Mouse (Mus musculus): ENCODE measurements around the gene Cdk17.

DNA sequence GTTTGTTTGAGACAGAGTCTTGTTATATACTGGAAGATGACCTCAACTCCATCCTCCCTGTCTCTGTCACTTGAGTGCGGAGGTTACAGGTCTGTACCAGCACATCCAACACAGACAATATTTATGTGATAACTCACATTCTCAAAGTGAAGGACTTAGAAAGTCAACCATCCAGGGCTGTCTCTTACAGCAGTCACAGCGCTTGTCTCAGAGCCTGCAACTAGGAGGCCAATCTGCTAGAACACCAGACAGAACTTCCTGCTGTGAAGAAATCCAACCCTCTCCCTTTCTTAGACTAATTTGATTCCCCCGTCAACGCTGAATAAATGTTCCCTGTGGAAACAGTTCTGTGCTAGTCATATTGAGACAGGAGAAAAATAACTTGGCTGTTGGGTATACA lies 37.4 kb upstream of the Cdk17 start:
- TF ChIP-seq GATA1 (IDR thresholded peaks at IDR 0.05; ENCODE audit: borderline replicate concordance, low read length) (no peak), FLI1 (IDR thresholded peaks at IDR 0.05; ENCODE audit: low read length) (no peak)
